Mouse (Mus musculus): ENCODE measurements around the gene Fam71e2.
A peak's percentile ranks its signal among the peaks of the same experiment; 100 is the strongest.

The Fam71e2 gene

DNA sequence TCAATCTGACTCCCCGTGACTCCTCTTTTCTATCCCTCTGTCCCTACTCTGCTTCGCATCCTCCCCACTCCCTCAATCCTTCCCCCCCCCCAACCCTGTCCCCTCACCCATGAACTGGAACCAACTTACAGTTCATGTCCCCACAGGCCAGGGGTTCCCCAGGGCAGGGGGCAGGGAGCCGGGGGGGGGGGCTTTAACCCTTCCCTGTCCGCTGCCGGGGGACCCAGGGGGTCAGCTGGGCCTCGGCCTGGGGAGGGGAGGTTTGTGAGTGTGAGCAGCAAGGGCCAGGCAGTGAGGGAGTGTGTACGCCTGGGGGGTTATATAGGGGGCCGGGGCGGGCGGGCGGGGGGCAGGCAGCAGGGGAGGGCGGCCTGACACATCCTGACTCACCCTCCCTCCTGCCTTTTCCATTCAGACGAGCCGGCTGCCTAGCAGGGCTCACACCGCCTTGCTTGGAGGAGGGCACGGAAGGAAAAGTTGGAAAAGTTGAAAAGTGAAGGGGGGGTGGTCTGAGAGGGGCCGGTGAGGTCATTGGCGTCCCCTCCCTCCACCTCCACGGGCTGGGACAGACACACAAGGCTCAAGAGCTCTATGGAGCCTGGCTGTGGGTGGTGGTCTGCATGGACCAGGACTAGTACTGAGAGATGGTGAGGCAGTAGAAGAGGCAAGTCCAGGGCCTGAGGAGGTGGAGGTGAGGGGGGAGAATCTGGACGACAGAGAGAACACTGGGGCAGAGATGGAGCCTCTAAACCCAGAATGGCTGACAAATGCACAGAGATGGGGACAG is 6.9 kb upstream of the Fam71e2 start:
- no peak for ATAC-seq (ENCODE audit: low TSS enrichment)

DNA sequence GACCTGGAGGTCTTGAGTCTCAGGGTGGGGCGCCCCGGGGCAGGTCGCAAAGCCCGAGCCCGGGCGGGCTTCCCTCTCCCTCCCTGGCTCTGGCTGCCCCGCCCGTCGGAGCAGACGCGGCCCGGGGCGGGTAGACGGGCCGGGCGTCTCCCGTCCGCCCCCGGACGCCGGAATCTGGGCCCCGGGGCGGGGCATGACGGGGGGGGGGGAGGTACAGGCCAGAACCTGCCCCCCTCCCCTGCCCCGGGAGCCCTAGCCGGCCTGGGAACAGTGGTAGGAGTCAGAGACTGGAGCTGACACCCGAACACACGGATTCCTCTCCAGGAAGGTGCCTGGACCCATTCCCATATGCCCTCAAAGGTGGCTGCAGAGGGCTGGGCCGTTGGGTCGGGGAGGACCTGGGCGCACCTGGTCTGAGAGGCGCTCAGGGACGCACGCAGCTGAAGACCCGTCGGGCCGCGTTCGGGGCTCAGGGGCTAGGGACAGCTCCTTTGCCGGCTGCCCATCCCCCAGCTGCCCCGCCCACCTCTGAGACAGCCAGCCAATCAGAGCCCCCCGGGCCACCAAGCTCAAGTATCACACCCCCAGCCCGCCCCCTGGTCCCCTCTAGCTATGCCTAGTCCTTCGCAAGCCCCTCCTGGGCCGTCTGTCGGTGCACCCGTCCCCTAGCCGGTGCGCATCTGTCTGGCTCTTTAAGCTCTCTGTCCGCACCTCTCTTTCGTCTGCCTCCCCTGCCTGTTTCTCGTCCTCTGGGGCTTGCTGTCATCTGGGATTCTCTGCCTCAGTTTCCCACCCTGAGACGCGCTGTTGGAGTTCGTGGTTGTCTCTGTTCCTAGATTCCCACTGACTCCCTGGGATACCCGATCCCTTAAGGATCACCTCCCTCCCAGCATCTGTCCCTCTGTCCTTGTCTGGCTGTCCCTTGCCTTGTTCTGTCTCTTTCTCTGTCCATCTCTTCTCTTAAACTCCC is 6.0 kb upstream of the Fam71e2 start:
- ATAC-seq (ENCODE audit: low TSS enrichment) = no peak

DNA sequence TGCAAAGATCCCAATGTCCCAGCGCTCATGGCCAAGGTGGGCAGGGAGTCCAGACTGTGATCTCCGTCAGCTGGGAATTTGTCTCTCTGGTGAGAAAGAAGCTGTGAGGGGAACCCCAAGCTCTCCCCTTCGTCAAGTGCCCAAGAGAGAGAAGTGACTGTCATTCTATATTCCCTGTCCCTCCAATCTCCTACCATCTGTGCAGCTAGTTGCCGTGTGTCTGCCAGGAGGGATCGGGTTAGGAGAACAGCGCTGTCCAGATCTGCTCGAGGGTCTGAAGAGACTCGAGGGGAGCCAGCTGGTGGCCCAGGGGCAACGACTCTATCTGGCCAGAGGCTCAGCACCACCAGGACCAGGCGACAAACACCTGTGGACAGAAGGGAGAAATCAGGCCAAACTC is 5.0 kb upstream of the Fam71e2 start:
- no peak for ATAC-seq (ENCODE audit: low TSS enrichment)

GRCm38 (mm10) chr7:4764946-4765710 is 6.0 kb downstream of the Fam71e2 start:
- ATAC-seq (ENCODE audit: low TSS enrichment) = peak; percentile 31; the same call in 1 of the 2 replicates

- no peak for ATAC-seq (ENCODE audit: low TSS enrichment)
Measured at GRCm38 (mm10) chr7:4759670-4760069, 11.4 kb downstream of the Fam71e2 start.

DNA sequence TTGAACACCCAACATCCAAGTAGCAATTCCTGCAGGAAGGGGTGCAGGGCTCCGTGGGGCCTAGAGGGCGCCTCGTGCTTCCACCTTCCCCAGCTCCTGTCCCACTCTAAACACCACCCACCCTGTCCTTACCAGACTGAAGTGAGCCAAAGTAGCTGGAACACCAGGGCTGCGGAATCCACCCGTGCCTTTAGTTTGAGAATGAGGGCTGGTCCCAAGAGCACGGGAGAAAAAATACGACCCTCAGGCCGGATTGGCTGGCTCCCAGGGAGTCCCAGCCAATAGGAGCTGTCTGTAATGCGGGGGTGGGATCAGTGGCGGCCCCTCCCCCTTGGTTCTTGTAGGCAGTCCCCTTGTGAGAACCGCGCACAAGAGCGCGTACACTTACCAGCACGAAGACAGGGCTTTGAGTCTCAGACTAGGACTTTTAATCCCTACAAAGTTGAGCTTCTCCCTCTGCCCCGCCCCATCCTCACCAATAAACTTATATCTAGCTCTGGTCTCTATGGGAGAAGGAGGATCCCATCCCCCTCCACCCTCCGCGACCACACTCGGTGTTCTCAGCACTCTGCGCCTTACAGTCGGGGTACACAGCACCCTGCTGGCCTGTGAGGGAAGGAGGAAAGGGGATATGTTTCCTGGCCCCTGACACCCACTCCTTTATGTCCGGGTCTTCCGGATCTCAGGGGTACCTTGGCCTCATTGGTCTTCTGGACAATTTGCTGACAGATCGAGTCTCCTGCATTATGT is 18.1 kb downstream of the Fam71e2 start, which contains the start of gene Cox6b2:
TSS of gene Cox6b2 (minus strand) at position 274 of the 750 bp plus-strand sequence.
- peak; percentile 59; the same call in 1 of the 2 replicates for ATAC-seq (ENCODE audit: low TSS enrichment)

DNA sequence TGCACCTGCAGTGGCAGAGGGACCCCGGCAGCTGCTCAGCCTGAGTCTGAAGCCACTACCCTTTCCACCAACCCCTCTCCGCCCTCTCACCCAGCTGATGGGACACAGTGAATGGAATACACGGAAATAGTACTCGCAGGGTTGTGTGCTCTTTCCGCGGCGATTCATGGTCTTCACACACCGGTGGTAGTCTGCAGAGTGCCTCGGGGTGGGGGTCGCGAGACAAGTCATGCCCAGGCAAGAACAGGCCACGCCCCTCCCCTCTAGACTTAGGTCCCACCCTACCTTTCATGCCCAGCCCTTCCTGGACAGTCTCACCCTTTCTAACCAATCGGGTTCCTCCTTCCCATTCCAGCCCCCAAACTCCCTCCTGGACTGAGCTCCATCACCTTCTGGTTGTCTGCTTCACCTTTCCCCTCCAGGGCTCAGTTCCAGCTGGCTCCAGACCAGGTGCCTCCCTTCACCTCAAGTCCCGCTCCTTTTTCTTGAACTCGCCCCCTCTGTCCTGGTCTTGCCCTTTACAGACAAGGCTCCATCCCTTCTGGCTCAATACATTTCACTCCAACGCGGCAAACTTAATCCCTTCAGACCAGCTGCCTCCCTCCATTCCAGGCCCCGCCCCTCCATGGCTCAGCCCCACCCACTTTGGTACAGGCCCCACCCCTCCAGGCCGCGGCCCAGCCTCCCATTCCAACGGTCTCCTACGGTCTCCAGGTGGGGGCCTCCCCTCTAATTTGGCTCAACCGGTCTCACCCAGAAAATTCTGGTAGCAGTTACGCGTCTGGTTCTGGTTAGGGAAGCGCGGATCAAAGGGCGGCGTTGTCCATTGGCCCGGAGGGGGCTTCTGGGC is 18.9 kb downstream of the Fam71e2 start:
- no peak for ATAC-seq (ENCODE audit: low TSS enrichment)

GRCm38 (mm10) chr7:4749169-4749568 is 21.9 kb downstream of the Fam71e2 start:
- ATAC-seq (ENCODE audit: low TSS enrichment) = no peak

- ATAC-seq (ENCODE audit: low TSS enrichment) = no peak
Measured at GRCm38 (mm10) chr7:4748321-4748720, 22.8 kb downstream of the Fam71e2 start.

GRCm38 (mm10) chr7:4747156-4747899 is 23.8 kb downstream of the Fam71e2 start:
- ATAC-seq (ENCODE audit: low TSS enrichment) = no peak

DNA sequence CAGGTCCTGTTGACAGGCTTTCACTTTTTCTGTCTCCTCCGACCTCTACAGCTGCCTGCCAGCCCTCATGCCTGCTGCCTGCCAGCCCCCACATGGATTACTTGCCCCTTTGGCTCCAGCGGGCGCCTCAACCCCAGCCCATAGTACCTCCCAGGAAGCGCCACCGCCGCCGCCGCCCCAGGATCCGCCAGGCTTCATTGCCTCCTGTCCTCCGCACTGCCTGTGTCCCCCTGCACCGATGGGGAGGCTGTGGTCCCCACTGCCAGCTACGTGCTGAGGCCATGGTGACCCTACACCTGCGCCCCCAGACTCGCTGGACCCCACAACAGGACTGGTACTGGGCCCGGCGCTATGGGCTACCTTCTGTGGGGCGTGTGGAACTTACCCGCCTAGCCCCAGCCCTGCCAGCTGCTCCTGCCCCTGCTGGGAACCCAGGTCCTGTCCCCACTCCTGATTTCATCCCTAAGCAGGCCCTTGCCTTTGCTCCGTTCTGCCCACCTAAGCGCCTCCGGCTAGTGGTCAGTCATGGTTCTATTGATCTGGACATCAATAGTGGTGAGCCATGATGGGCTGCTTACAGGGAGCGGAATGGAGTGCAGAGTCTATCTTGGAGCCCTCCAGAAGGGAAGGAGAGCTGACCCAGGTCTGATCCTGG is 24.6 kb downstream of the Fam71e2 start:
- ATAC-seq (ENCODE audit: low TSS enrichment) = no peak

- no peak for ATAC-seq (ENCODE audit: low TSS enrichment)
Measured at GRCm38 (mm10) chr7:4744886-4745285, 26.2 kb downstream of the Fam71e2 start.

DNA sequence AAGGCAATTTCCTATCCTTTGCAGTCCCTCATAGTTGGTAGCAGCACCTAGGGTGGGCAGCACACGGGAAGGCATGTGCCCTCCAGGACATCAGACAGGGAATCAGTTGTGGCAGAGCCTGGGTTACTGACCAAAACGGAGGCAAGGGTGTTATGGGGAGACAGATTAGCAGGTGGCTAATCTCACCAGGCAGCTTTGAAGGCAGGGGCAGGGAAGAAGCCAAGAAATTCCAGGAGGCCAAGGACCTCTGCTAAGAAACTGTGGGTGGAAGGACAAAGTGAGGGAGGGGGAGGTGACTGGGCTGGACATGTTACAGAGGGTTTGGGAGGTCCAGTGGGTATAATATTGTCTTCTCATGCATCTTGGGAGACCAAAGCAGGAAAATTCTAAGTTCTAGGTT is 27.7 kb downstream of the Fam71e2 start:
- ATAC-seq (ENCODE audit: low TSS enrichment) = no peak

DNA sequence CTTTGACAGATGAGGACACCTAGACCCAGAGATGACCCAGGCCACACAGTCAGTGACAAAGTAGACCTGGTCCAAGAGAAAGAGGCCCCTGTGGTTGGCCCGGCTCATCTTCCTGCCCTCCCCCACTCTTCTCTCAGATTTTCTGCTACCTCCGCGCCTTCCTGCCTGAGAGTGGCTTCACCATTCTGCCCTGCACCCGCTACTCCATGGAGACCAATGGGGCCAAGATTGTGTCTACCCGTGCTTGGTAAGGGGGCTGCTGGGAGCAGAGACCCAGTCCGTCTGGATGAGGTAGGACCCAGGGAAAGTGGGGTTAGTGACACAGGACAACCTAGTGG is 28.7 kb downstream of the Fam71e2 start:
- ATAC-seq (ENCODE audit: low TSS enrichment) = no peak

DNA sequence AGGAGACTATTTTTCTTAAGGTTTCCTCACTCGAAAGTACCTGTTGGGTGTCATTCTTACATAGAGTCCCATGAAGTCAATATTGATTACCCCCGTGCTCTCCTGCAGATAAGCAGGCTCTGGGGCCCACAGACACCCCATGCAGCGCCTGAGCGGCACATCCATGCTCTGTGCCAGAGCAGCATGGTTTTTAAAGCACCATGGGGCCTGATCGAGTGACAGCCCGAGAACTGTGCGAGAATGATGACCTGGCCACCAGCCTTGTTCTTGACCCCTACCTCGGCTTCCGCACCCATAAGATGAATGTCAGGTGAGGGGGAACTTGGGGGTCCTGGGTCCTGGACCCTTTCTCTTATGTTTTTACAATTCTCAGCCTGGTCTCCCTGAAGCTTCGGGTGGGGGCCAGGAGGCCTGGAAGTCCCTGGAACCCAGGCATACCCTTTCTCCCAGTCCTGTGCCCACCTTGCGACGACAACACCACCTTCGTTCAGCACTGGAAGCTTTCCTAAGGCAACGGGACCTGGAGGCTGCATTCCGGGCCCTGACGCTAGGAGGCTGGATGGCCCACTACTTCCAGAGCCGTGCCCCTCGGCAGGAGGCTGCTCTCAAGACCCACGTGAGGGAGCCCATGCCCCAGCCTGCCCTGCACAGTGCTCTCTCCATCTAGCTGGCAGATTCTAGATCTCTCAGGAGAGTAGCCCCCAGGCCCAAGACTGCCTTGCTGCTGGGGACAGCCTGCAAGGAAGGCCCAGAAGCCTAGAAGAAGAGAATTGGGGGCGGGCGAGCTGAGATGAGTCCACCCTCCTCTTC is 29.2 kb downstream of the Fam71e2 start:
- no peak for ATAC-seq (ENCODE audit: low TSS enrichment)

DNA sequence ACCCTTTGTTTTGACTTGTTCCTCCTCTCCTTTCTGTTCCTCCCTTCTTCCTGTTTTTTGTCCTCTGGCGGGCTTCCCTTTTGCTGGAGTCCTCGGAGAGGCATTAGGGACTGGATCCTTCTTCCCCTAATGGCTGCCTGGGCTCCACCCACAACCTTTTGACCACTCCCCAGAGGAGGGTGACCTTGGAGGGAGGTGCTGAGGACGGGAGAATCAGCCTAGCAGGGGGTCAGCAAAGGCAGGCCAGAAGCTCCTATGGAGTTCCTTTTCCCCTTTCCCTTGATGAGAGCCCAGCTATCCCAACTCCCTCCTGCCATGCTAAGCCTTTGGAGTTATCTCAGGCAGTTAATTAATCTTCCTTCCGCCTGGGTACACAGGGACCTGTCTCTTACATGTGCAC is 30.0 kb downstream of the Fam71e2 start:
- no peak for ATAC-seq (ENCODE audit: low TSS enrichment)

DNA sequence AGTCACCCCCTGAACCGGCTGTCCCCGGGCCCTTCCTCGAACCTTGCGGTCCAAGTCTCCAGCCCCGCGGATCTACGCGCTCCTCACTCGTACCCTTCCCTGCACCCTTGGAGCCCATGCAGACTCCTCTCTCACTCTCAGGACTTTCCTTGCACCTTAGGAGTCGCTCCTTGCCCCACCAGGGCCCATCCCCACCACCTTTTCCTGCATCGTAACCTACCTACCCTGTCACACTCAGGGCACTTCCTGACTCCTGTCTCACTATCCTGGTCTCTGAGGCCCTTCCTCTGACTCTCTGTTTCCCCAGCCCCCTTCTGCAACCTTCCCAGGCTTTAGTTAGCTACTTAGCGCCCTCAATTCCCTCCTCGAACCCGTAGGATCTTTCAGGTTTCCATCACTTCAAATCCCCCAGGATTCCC is 30.8 kb downstream of the Fam71e2 start:
- ATAC-seq (ENCODE audit: low TSS enrichment) = peak; percentile 28
